ENCODE assay signal across 8 mouse cellular contexts in the genomic region with DNA sequence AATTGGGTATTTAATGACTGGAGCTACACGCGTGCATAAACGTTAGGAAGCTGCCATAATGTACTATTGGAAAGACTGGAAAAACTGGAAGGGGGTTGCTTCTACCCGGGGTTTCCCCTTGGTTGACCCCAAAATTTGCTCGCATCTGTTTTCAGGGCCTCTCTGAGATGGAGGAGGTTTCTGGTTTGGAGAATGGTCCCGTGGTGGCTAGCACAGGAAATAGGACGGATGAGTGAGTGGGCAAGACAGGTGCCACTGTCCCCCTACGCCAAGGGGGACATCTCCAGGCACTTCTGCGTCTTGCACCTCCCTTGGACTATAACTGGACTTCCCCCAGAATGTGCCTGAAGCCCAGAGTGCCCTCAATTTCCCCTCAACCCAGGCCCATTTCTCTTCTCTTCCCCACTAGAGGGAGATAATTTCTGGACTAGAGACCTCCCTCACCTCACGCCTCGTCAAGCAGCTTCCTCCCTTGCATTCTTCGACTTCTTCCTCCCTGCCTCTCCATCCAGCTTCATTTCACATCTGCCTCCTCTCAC. TPM values are rescaled to one million over a fixed set of nuclear protein-coding genes. Genes with fewer than 3 reads are reported as not detected.
A peak's percentile ranks its signal among the peaks of the same experiment; 100 is the strongest.
DNase-seq lines count a peak whose midpoint lies in the region; ATAC-seq and TF ChIP-seq lines count a peak whose summit lies in the region.

No protein-coding gene starts in this region.

- 41% methylated on average over 12 of the region's 12 CpGs for WGBS in heart, embryonic 12.5 days
- WGBS in forebrain, postnatal 0 days, result 24% methylated on average over 12 of the region's 12 CpGs

- no peak for DNase-seq in heart, adult 11 months
- peak; percentile 51 for DNase-seq in G1E (ENCODE audit: low spot score)
- DNase-seq in forebrain, postnatal 0 days, result no peak
- DNase-seq in ovary, adult 18-20 months (ENCODE audit: low spot score), result no peak
- DNase-seq in embryo, embryonic 10.5 days (ENCODE audit: low spot score), result no peak
- DNase-seq in retina, embryonic 14.5 days (ENCODE audit: low spot score), result no peak

- ATAC-seq in heart, embryonic 12.5 days (ENCODE audit: insufficient number of reproducible peaks, low FRiP score), result peak; percentile 12
- ATAC-seq in G1E (ENCODE audit: extremely low read depth, insufficient number of reproducible peaks, low FRiP score, poor library complexity, severe bottlenecking), result 0 out of 2 replicates have a peak, but pooled peaks have one; percentile 2
- no peak; the same call in 1 of the 2 replicates for ATAC-seq in forebrain, postnatal 0 days
- ATAC-seq in megakaryocyte, adult 5-6 weeks (ENCODE audit: poor library complexity, severe bottlenecking), result peak; percentile 49

- peak; percentile 21; the same call in 1 of the 2 replicates for TF ChIP-seq CTCF in G1E (IDR thresholded peaks at IDR 0.05; ENCODE audit: low read depth, low read length)
- no peak for TF ChIP-seq CTCF in forebrain, postnatal 0 days (IDR thresholded peaks at IDR 0.05; ENCODE audit: low read depth)

- H3K4me3 ChIP-seq in heart, embryonic 12.5 days, result peak overlapping the region; percentile 60
- H3K4me3 ChIP-seq in G1E (ENCODE audit: low read depth, low read length), result peak overlapping the region; percentile 80
- peak overlapping the region; percentile 76 for H3K4me3 ChIP-seq in forebrain, postnatal 0 days (ENCODE audit: low read depth, low read length)

- peak overlapping the region; percentile 97 for H3K27ac ChIP-seq in heart, embryonic 12.5 days (ENCODE audit: poor library complexity, severe bottlenecking)
- H3K27ac ChIP-seq in forebrain, postnatal 0 days (ENCODE audit: low read depth, low read length), result peak overlapping the region; percentile 99

- H3K9me3 ChIP-seq in heart, embryonic 12.5 days (replicated peaks), result no peaks in the 10 kb centered on the region
- no peaks in the 10 kb centered on the region for H3K9me3 ChIP-seq in G1E (replicated peaks)
- H3K9me3 ChIP-seq in forebrain, postnatal 0 days (ENCODE audit: low read length), result no peaks in the 10 kb centered on the region

- peaks cover 57% of the 10 kb centered on the region for H3K4me1 ChIP-seq in heart, embryonic 12.5 days (replicated peaks)
- H3K4me1 ChIP-seq in G1E (ENCODE audit: insufficient read depth, low read depth, low read length), result peaks cover 77% of the 10 kb centered on the region
- H3K4me1 ChIP-seq in forebrain, postnatal 0 days (ENCODE audit: insufficient read depth), result peaks cover 15% of the 10 kb centered on the region; the same call in 1 of the 2 replicates

- no peaks in the 10 kb centered on the region for H3K27me3 ChIP-seq in heart, embryonic 12.5 days (replicated peaks)
- no peaks in the 10 kb centered on the region for H3K27me3 ChIP-seq in G1E (ENCODE audit: insufficient read depth, low read length)
- H3K27me3 ChIP-seq in forebrain, postnatal 0 days (ENCODE audit: insufficient read depth, low read length), result no peaks in the 10 kb centered on the region

- H3K9ac ChIP-seq in heart, embryonic 12.5 days, result peak overlapping the region; percentile 86
- H3K9ac ChIP-seq in forebrain, postnatal 0 days, result peak overlapping the region; percentile 93

- H3K36me3 ChIP-seq in heart, embryonic 12.5 days, result no peaks in the 10 kb centered on the region
- peaks cover 24% of the 10 kb centered on the region for H3K36me3 ChIP-seq in G1E (replicated peaks)
- H3K36me3 ChIP-seq in forebrain, postnatal 0 days (ENCODE audit: insufficient read depth), result no peaks in the 10 kb centered on the region

- H3K4me2 ChIP-seq in heart, embryonic 12.5 days, result peak overlapping the region; percentile 71
- H3K4me2 ChIP-seq in forebrain, postnatal 0 days (ENCODE audit: low read depth), result peak overlapping the region; percentile 77

RNA-seq across cellular contexts. Expression of a gene that starts 1.4 kb away (rescaled TPM):
- 21.5 and 23.6 TPM in 2 replicates for polyA plus RNA-seq in heart, embryonic 12.5 days (2016; fragmentation: Nextera tagmentation; extraction: Ambion mirVana)
- total RNA-seq in G1E (2014; fragmentation: Nextera tagmentation) (28.1 and 29.6 TPM in 2 replicates), G1E (2017) (16.4 and 16.9 TPM in 2 replicates)
- polyA plus RNA-seq in G1E (2012), result 83.1 and 97.0 TPM in 2 replicates
- total RNA-seq in forebrain, postnatal 0 days (2014; rRNA removed), result 37.2 and 51.4 TPM in 2 replicates
- 16.6 and 19.8 TPM in 2 replicates for polyA plus RNA-seq in forebrain, postnatal 0 days (2015; fragmentation: Nextera tagmentation; extraction: Ambion mirVana)
- 3.7 and 4.4 TPM in 2 replicates for total RNA-seq in megakaryocyte, adult 5-6 weeks (2015)
- 4.7 and 5.1 TPM in 2 replicates for total RNA-seq in megakaryocyte, adult 5-6 weeks (2017)

RNA-seq across cellular contexts. Expression of a gene that starts 3.7 kb away (rescaled TPM):
- polyA plus RNA-seq in heart, embryonic 12.5 days (2016; fragmentation: Nextera tagmentation; extraction: Ambion mirVana), result 0.50 and 0.80 TPM in 2 replicates
- total RNA-seq in G1E (2014; fragmentation: Nextera tagmentation) (0.58 and 2.5 TPM in 2 replicates), G1E (2017) (0.12 and 0.27 TPM in 2 replicates)
- polyA plus RNA-seq in G1E (2012), result 0.19 and 0.29 TPM in 2 replicates
- 0.38 TPM in 1 of 2 replicates, not detected in the other for total RNA-seq in forebrain, postnatal 0 days (2014; rRNA removed)
- polyA plus RNA-seq in forebrain, postnatal 0 days (2015; fragmentation: Nextera tagmentation; extraction: Ambion mirVana), result 0.67 TPM in 1 of 2 replicates, not detected in the other
- total RNA-seq in megakaryocyte, adult 5-6 weeks (2015), result not detected in 2 replicates
- not detected in 2 replicates for total RNA-seq in megakaryocyte, adult 5-6 weeks (2017)

RNA-seq across cellular contexts. Expression of a gene that starts 23.1 kb away (rescaled TPM):
- polyA plus RNA-seq in heart, embryonic 12.5 days (2016; fragmentation: Nextera tagmentation; extraction: Ambion mirVana), result not detected in 2 replicates
- not detected in 2 replicates for total RNA-seq in G1E (2014; fragmentation: Nextera tagmentation)
- total RNA-seq in G1E (2017), result 0.16 and 0.23 TPM in 2 replicates
- not detected in 2 replicates for polyA plus RNA-seq in G1E (2012)
- not detected in 2 replicates for total RNA-seq in forebrain, postnatal 0 days (2014; rRNA removed)
- polyA plus RNA-seq in forebrain, postnatal 0 days (2015; fragmentation: Nextera tagmentation; extraction: Ambion mirVana), result not detected in 2 replicates
- not detected in 2 replicates for total RNA-seq in megakaryocyte, adult 5-6 weeks (2015)
- not detected in 2 replicates for total RNA-seq in megakaryocyte, adult 5-6 weeks (2017)

RNA-seq across cellular contexts. Expression of a gene that starts 34.6 kb away (rescaled TPM):
- polyA plus RNA-seq in heart, embryonic 12.5 days (2016; fragmentation: Nextera tagmentation; extraction: Ambion mirVana), result 104 and 111 TPM in 2 replicates
- total RNA-seq in G1E (2014; fragmentation: Nextera tagmentation), result 33.9 and 37.5 TPM in 2 replicates
- total RNA-seq in G1E (2017), result 3.1 and 3.4 TPM in 2 replicates
- polyA plus RNA-seq in G1E (2012), result 30.3 and 32.2 TPM in 2 replicates
- 61.6 and 84.6 TPM in 2 replicates for total RNA-seq in forebrain, postnatal 0 days (2014; rRNA removed)
- polyA plus RNA-seq in forebrain, postnatal 0 days (2015; fragmentation: Nextera tagmentation; extraction: Ambion mirVana), result 27.3 and 46.8 TPM in 2 replicates
- total RNA-seq in megakaryocyte, adult 5-6 weeks (2015), result 1.7 and 2.6 TPM in 2 replicates
- 2.2 and 5.1 TPM in 2 replicates for total RNA-seq in megakaryocyte, adult 5-6 weeks (2017)
